Mouse (Mus musculus) spleen, adult 2 months (tissue): ENCODE results near the gene Sftpa1.

Experiments
- CTCF ChIP-seq: fragments of 200-500 bp; IDR thresholded peaks from 2 replicates; pipeline ENCODE4 v1.5.1; 2011; ENCODE audit warnings: mild to moderate bottlenecking, inconsistent platforms; ENCODE audit not compliant: insufficient read depth, insufficient read length, insufficient replicate concordance; ENCODE audit errors: extremely low read depth
- POLR2A ChIP-seq: fragments of 200-500 bp; IDR thresholded peaks from 2 replicates; pipeline ENCODE4 v1.6.1; 2011; ENCODE audit warnings: low read depth, low read length, inconsistent platforms

DNA sequence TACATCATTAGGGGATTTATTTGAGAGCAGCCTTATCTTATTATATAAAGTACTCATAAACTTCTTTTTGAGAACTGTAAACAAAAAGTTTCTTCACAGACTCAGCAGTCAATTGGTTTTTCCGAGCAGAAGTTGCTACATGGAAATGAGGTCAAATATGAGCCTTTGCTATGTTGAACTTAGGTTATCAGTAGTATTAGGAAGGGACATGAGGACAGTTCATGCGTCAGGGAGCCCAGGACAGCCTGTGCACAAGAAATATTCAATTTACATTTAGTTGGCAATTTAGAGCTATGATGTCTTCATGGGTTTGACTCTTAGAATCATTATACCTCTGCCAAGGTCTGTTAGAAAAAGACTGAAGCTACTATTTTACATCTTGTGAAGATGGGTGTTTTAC is 29.3 kb upstream of the Sftpa1 start:
- no peak for TF ChIP-seq CTCF
- TF ChIP-seq POLR2A: no peak
